Mouse (Mus musculus) left cerebral cortex, postnatal 10 days (tissue): ENCODE results near the gene Mark3. TPM values are rescaled to one million over a fixed set of nuclear protein-coding genes. Genes with fewer than 3 reads are reported as not detected.
A peak's percentile ranks its signal among the peaks of the same experiment; 100 is the strongest.

Experiments used
- DNase-seq, 2 experiments: peaks; one replicate each; pipeline ENCODE4 v3.0.0; 2021 to 2022; ENCODE audit warnings: low spot score in 2 of 2, mixed read lengths in 1 of 2; ENCODE audit errors: extremely low spot score in 1 of 2
- intact Hi-C: fragments of 180-260 bp; cut with DNase I; formaldehyde crosslinking; loops from one replicate; pipeline ENCODE4 v1.15.1; 2025
- total RNA-seq, 2 experiments: library from RNA; stranded (reverse); gene quantifications; 2 replicates each; pipeline ENCODE4 v1.2.3; 2021

Mark3 gene
- total RNA-seq, 2 experiments from 2014 or later: 132 to 137 TPM

GRCm38 (mm10) chr12:111669000-111669788 lies 94.9 kb downstream of the Mark3 start:
- intact Hi-C loops: loop anchor here (1.0 kb wide), 1 partner anchor 27 kb away; no protein-coding TSS in a partner anchor
- no peak for DNase-seq

GRCm38 (mm10) chr12:111669961-111670360 lies 95.6 kb downstream of the Mark3 start:
- intact Hi-C loops: loop anchor here (5.0 kb wide), 1 partner anchor 42 kb away; the partner anchor contains the start of genes Apopt1 and Bag5
- DNase-seq: no peak

DNA sequence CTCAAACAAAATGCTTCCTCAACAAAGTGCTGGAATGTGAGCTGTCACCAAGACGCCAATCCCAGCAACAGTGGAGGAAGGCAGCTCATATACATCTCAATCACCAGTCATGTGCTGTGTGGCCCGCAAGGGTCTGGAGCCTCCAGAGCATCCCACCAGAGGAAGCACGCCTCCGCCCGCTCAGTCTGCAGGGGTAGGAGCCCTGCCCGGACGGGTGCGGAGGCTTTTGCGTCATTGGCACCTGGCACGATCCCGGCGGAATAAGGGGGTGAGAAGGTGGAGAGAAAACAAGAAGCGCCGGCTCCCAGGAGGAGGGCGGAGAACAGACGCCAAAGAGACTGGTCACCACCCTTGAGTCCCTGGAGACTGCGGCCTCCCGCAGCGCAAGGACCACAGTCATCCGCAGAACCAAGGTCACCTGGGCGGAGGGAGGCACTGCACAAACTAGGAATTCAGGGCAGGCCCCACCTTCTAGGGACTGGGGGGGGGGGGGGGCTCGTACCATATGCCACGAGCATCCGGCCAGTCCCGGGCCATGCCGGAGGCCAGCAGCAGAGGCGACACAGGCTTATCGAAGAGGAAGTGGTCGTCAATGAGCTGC lies 96.1 kb downstream of the Mark3 start:
- intact Hi-C loops: loop anchor here (5.0 kb wide), 1 partner anchor 42 kb away; the partner anchor contains the start of genes Apopt1 and Bag5
- DNase-seq: peak in 1 of 2 experiments; percentile 76

DNA sequence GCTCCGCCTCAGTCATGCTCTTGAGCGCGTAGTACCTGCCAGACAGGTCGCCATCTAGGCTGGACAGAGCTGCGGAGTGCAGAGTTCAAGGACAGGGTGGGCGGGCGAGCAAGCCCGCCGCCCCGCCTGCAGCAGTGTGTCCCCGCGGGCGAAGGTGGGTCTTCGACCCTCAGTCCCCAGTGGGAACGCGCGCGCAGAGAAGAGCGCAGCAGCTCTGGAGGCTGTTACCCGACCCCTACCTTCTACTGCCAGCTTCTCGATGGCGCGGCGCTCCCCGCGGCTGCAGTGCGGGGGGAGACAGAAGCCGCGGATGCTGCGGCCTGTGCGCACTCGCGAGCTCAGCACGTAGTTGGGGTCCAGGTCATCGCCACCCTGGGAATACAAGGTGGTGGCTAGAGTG lies 96.7 kb downstream of the Mark3 start:
- intact Hi-C loops: loop anchor here (5.0 kb wide), 1 partner anchor 41 kb away; the partner anchor contains the start of genes Apopt1 and Bag5
- DNase-seq: peak in 1 of 2 experiments; percentile 49

GRCm38 (mm10) chr12:111671431-111671902 lies 97.1 kb downstream of the Mark3 start:
- DNase-seq: peak; percentile 79 to 89
- intact Hi-C loops: loop anchor here (5.0 kb wide), 1 partner anchor 41 kb away; the partner anchor contains the start of genes Apopt1 and Bag5

- intact Hi-C loops: loop anchor here (5.0 kb wide), 1 partner anchor 40 kb away; the partner anchor contains the start of genes Apopt1 and Bag5
- peak; percentile 93 to 95 for DNase-seq
These were observed 97.9 kb downstream of the Mark3 start, which contains the start of gene Ckb for GRCm38 (mm10) chr12:111672176-111672575. Gene Ckb (minus strand): TSS chr12:111672338.

- peak in 1 of 2 experiments; percentile 54 for DNase-seq
- intact Hi-C loops: loop anchor here (5.0 kb wide), 1 partner anchor 40 kb away; the partner anchor contains the start of genes Apopt1 and Bag5
These were observed 98.3 kb downstream of the Mark3 start for GRCm38 (mm10) chr12:111672581-111672980.

GRCm38 (mm10) chr12:111674850-111675486 lies 100.6 kb downstream of the Mark3 start:
- intact Hi-C loops: loop anchor here (5.0 kb wide), 1 partner anchor 37 kb away; the partner anchor contains the start of genes Apopt1 and Bag5
- DNase-seq: no peak

- intact Hi-C loops: no loop called here
- DNase-seq: no peak
These were observed 101.7 kb downstream of the Mark3 start for GRCm38 (mm10) chr12:111675797-111676580.

GRCm38 (mm10) chr12:111677421-111677820 lies 103.1 kb downstream of the Mark3 start:
- intact Hi-C loops: no loop called here
- peak in 1 of 2 experiments; percentile 64 for DNase-seq

DNA sequence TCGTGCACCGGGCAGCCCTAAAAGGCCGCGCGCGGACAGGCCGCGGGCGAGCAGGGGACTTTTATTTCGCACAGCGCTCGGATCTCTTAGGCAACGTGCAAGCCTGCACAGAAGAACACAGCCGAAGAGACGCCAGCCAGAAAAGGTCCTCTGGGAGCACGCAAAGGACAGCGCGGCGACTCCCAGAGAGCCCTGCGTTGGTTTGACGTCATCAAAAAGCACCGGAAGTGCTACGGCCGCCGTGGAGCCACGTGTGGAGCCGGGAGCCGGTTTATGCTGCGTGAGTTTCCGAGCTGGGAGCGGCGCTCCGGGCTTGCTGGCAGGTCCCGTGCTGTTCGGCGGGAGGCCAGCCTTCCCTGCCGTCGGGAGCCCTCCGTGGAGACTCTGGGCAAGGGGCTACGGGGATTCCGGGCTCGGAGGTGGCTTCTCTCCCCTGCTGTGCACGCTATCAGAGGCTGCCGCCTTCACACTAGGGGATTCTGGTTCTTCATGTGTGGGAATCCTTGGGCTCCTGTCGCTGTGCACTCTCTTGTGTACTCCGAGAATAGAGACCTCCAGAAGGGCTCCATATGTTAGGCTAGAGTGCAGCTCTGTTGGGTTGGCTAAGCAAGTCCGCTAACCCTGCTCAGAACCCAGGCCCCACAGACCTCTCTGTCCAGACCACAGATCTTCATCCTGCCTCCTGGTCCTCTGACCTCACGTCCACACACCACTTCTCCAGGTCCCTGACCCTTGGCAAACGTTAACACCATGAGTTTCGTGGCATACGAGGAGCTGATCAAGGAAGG lies 103.8 kb downstream of the Mark3 start, which contains the start of gene Trmt61a:
Gene Trmt61a (plus strand): TSS at position 224 of the 788 bp plus-strand sequence.
- intact Hi-C loops: no loop called here
- DNase-seq: peak; percentile 88 to 95

DNA sequence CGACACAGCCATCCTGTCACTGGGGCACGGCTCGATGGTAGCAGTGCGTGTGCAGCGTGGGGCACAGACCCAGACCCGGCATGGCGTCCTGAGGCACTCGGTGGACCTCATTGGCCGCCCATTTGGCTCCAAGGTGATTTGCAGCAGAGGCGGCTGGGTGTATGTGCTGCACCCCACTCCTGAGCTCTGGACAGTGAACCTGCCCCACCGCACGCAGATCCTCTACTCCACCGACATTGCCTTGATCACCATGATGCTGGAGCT lies 104.3 kb downstream of the Mark3 start:
- intact Hi-C loops: no loop called here
- no peak for DNase-seq

GRCm38 (mm10) chr12:111678997-111679396 lies 104.7 kb downstream of the Mark3 start:
- intact Hi-C loops: no loop called here
- DNase-seq: no peak

GRCm38 (mm10) chr12:111680661-111681060 lies 106.3 kb downstream of the Mark3 start:
- intact Hi-C loops: no loop called here
- peak in 1 of 2 experiments; percentile 22 for DNase-seq

GRCm38 (mm10) chr12:111681305-111681704 lies 107.0 kb downstream of the Mark3 start:
- intact Hi-C loops: no loop called here
- peak in 1 of 2 experiments; percentile 25 for DNase-seq

- DNase-seq: peak in 1 of 2 experiments; percentile 24
- intact Hi-C loops: no loop called here
These were observed 107.7 kb downstream of the Mark3 start for GRCm38 (mm10) chr12:111682003-111682402.

DNA sequence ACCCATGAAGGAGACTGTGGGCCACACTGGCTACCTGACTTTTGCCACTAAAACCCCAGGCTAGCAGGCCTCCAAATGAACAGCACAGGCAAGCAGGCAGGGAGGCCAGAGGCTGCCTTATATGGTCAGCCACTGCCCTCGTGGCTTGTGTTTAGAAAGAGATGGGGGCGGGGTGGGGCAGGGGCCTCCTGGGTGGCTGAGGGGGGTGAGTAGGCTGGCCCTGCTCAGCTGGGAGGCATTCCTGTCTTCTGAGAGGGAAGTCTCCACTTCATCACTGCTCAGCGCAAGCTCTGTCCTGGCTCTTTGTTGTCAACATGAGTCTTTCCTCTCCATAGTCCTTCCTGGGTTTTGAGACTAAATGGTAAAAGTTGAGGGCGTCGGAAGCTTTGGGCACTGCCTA lies 108.5 kb downstream of the Mark3 start:
- intact Hi-C loops: no loop called here
- peak in 1 of 2 experiments; percentile 47 for DNase-seq
